Mouse (Mus musculus): ENCODE data around the gene Sort1. TPM values are rescaled to one million over a fixed set of nuclear protein-coding genes. Genes with fewer than 3 reads are reported as not detected.
A peak's percentile ranks its signal among the peaks of the same experiment; 100 is the strongest.
"Not testable (repeated sequence)": the region's sequence is repeated elsewhere in the genome, so short reads cannot be mapped to it uniquely, and the experiment has no call there.

Gene Sort1
- total and polyA plus RNA-seq, 3 experiments = 1.3 to 4.1 (median 2.3) TPM

DNA sequence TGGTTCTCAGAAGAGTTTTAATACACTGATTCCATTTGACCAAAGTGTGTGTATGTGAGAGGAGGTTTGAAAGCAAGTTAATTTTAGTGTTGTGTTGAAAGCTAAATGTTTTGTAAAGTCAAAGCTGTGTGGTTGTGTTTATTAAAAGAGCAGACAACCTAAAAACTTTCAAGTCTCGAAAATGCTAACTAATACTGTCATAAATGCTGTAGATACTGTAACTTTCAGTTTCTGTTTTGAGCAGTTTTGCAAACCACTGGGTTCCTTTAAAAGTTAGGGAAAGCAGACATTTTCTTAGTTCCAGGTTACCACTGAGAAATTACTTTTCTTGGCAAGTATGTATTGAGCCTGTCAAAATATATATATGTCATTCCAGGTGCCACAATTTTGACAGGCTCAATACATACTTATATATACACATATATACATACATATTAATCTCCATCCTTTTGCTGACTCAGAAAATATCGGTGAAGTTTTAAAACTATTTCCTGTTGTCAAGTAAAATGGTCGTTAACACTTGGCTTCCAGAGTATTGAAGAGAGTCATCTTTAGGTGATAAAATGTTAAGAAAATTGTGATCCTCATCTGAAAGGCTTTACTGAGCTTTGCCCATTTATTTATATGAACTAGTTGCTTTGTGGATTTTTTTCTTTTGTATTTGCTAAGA, 25.9 kb upstream of the Sort1 start:
- DNase-seq (ENCODE audit: low spot score) (no peak), ATAC-seq (ENCODE audit: extremely low read depth, insufficient number of reproducible peaks, low FRiP score, poor library complexity, severe bottlenecking) (no peak)
- peaks cover 25% of the 10 kb centered on the region for H3K4me1 ChIP-seq (ENCODE audit: insufficient read depth, low read depth, low read length)
- H3K9me3 ChIP-seq (replicated peaks) = no peaks in the 10 kb centered on the region
- peak overlapping the region; percentile 85 for H3K4me3 ChIP-seq (ENCODE audit: low read depth, low read length)
- peaks cover 35% of the 10 kb centered on the region for H3K36me3 ChIP-seq (replicated peaks)
- no peaks in the 10 kb centered on the region for H3K27me3 ChIP-seq (ENCODE audit: insufficient read depth, low read length)
- TF ChIP-seq GATA1 (IDR thresholded peaks at IDR 0.05; ENCODE audit: borderline replicate concordance, low read length) = no peak
- no peak for TF ChIP-seq CTCF (IDR thresholded peaks at IDR 0.05; ENCODE audit: low read depth, low read length)
- no peak for TF ChIP-seq GATA2 (IDR thresholded peaks at IDR 0.05; ENCODE audit: borderline replicate concordance, low read depth, low read length)
- no peak for TF ChIP-seq TAL1 (conservative IDR thresholded peaks at IDR 0.05; ENCODE audit: low read depth, low read length)
- no peak for TF ChIP-seq POLR2AphosphoS5 (IDR thresholded peaks at IDR 0.05; ENCODE audit: insufficient replicate concordance, low read depth, low read length)

DNA sequence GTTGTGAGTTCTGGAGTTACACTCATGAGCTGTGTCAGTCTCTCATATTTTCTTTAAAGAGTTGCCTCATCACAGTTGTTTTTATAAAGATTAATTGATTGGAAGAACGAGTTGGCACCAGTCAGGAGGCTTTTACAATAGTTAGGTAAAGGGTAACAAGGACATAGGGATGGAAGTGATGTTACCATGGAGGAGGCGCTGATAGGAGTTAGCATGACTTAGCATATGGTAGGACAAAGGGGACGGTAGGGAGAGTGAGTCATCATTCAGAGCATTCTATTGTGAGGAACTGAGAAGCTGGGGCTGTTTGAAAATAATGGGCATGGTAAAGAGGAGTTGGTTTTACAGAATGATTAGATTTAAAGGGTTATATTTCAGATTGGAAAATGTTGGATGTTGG, 24.6 kb upstream of the Sort1 start:
- Histone ChIP-seq H3K27me3 (ENCODE audit: insufficient read depth, low read length) (no peaks in the 10 kb centered on the region), H3K36me3 (replicated peaks) (peaks cover 37% of the 10 kb centered on the region), H3K4me3 (ENCODE audit: low read depth, low read length) (no peak overlapping the region; the same call in 1 of the 2 replicates), H3K4me1 (ENCODE audit: insufficient read depth, low read depth, low read length) (peaks cover 28% of the 10 kb centered on the region), H3K9me3 (replicated peaks) (no peaks in the 10 kb centered on the region)
- ATAC-seq (ENCODE audit: extremely low read depth, insufficient number of reproducible peaks, low FRiP score, poor library complexity, severe bottlenecking) = peak; percentile 54
- no peak for TF ChIP-seq POLR2AphosphoS5 (IDR thresholded peaks at IDR 0.05; ENCODE audit: insufficient replicate concordance, low read depth, low read length)
- DNase-seq (ENCODE audit: low spot score) = peak; percentile 43

DNA sequence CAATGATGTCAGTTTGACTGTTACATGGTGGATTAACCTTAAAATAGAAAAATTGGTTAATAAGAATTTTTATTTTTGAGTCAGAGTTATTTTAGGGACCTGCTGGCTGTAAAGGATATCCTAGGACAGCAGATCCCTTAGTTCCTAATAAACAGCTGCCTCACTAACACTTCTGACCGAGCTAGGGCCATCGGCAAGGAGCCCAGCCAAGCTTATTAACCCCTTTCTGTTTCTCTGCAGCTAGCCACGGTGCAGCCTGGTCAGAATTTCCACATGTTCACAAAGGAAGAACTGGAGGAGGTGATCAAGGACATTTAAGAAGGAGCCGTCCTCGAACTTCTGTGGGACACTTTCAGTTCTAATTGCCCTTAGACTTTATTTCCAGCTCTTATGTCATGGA, 4.4 kb upstream of the Sort1 start:
- not testable (repeated sequence) for ATAC-seq (ENCODE audit: extremely low read depth, insufficient number of reproducible peaks, low FRiP score, poor library complexity, severe bottlenecking); H3K4me3 ChIP-seq (ENCODE audit: low read depth, low read length); DNase-seq (ENCODE audit: low spot score); H3K27me3 ChIP-seq (ENCODE audit: insufficient read depth, low read length); H3K9me3 ChIP-seq (replicated peaks)
- peaks cover 14% of the 10 kb centered on the region for H3K4me1 ChIP-seq (ENCODE audit: insufficient read depth, low read depth, low read length)
- peaks cover 63% of the 10 kb centered on the region for H3K36me3 ChIP-seq (replicated peaks)

GRCm38 (mm10) chr3:108282401-108283240, 1.3 kb upstream of the Sort1 start:
- Histone ChIP-seq H3K9me3 (replicated peaks) (no peaks in the 10 kb centered on the region), H3K4me1 (ENCODE audit: insufficient read depth, low read depth, low read length) (peaks cover 17% of the 10 kb centered on the region), H3K4me3 (ENCODE audit: low read depth, low read length) (no peak overlapping the region), H3K36me3 (replicated peaks) (peaks cover 34% of the 10 kb centered on the region), H3K27me3 (ENCODE audit: insufficient read depth, low read length) (peaks cover 12% of the 10 kb centered on the region)
- TF ChIP-seq POLR2AphosphoS5 (IDR thresholded peaks at IDR 0.05; ENCODE audit: insufficient replicate concordance, low read depth, low read length) (no peak), CTCF (IDR thresholded peaks at IDR 0.05; ENCODE audit: low read depth, low read length) (no peak), TAL1 (conservative IDR thresholded peaks at IDR 0.05; ENCODE audit: low read depth, low read length) (no peak), GATA2 (IDR thresholded peaks at IDR 0.05; ENCODE audit: borderline replicate concordance, low read depth, low read length) (no peak), GATA1 (IDR thresholded peaks at IDR 0.05; ENCODE audit: borderline replicate concordance, low read length) (no peak)
- ATAC-seq (ENCODE audit: extremely low read depth, insufficient number of reproducible peaks, low FRiP score, poor library complexity, severe bottlenecking) (no peak), DNase-seq (ENCODE audit: low spot score) (peak; percentile 31)

DNA sequence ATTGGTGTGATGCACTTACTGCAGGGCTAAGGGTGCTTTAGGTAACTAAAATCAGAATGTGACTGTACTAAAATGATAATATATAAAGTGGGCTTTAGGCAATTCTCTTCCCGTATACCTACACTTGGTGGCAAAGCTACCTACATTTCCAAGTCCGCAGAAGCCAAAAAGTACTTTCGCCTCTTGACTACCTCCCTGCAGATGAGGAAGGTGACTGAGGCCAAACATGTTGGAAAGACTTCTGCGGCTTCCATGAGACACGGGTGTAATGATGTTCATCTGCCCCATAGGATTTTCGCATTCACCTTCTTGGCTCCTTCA, 681 bp upstream of the Sort1 start:
- Histone ChIP-seq H3K4me1 (ENCODE audit: insufficient read depth, low read depth, low read length) (peaks cover 17% of the 10 kb centered on the region), H3K9me3 (replicated peaks) (no peaks in the 10 kb centered on the region), H3K4me3 (ENCODE audit: low read depth, low read length) (peak overlapping the region; percentile 75), H3K27me3 (ENCODE audit: insufficient read depth, low read length) (peaks cover 15% of the 10 kb centered on the region), H3K36me3 (replicated peaks) (peaks cover 28% of the 10 kb centered on the region)
- ATAC-seq (ENCODE audit: extremely low read depth, insufficient number of reproducible peaks, low FRiP score, poor library complexity, severe bottlenecking) (no peak), DNase-seq (ENCODE audit: low spot score) (no peak)
- TF ChIP-seq GATA1 (IDR thresholded peaks at IDR 0.05; ENCODE audit: borderline replicate concordance, low read length) = no peak
- TF ChIP-seq POLR2AphosphoS5 (IDR thresholded peaks at IDR 0.05; ENCODE audit: insufficient replicate concordance, low read depth, low read length) = no peak
- no peak for TF ChIP-seq CTCF (IDR thresholded peaks at IDR 0.05; ENCODE audit: low read depth, low read length)

DNA sequence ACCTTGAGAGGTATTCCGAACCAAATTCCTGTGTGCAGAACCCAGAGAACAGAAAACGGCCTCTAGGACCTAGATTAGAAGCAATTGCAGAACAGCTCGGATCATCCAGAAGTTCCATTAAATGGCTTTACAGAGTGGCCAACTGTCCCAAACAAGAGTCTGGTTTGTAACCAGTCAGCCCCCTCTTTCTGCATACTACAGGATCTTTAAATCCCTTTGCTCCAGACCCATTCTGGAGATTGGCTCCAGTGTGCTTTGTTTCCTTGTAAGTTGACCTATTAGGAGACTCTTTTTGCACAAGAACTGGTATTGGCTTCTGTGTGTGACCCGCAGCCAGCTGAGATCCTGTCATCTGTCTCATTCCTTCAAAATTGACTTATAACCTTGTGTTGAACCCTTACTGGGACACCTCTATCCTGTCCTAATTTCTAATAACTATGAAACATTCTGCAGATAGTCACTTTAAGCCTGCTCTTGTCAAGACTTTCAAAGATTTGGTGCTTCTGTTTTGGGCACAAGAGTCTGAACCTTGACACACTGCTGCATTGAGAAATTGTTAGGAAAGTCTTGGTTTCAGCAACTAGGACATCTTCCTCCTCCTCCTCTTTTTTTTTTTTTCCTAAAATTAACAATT, 1.3 kb downstream of the Sort1 start:
- ATAC-seq (ENCODE audit: extremely low read depth, insufficient number of reproducible peaks, low FRiP score, poor library complexity, severe bottlenecking) (no peak), DNase-seq (ENCODE audit: low spot score) (no peak)
- H3K27me3 ChIP-seq (ENCODE audit: insufficient read depth, low read length) = peaks cover 18% of the 10 kb centered on the region
- no peak for TF ChIP-seq GATA2 (IDR thresholded peaks at IDR 0.05; ENCODE audit: borderline replicate concordance, low read depth, low read length)
- TF ChIP-seq POLR2AphosphoS5 (IDR thresholded peaks at IDR 0.05; ENCODE audit: insufficient replicate concordance, low read depth, low read length) = no peak
- no peak for TF ChIP-seq TAL1 (conservative IDR thresholded peaks at IDR 0.05; ENCODE audit: low read depth, low read length)
- no peak for TF ChIP-seq GATA1 (IDR thresholded peaks at IDR 0.05; ENCODE audit: borderline replicate concordance, low read length)
- TF ChIP-seq CTCF (IDR thresholded peaks at IDR 0.05; ENCODE audit: low read depth, low read length) = no peak
- H3K4me3 ChIP-seq (ENCODE audit: low read depth, low read length) = no peak overlapping the region
- no peaks in the 10 kb centered on the region for H3K9me3 ChIP-seq (replicated peaks)
- peaks cover 17% of the 10 kb centered on the region for H3K4me1 ChIP-seq (ENCODE audit: insufficient read depth, low read depth, low read length)
- peaks cover 10% of the 10 kb centered on the region for H3K36me3 ChIP-seq (replicated peaks)

All from G1E (cell line).